In genomic region chr5:22574751-22575150, GRCm38 (mm10) we compare ENCODE assay signal across 30 mouse cellular contexts. TPM values are rescaled to one million over a fixed set of nuclear protein-coding genes. Genes with fewer than 3 reads are reported as not detected.
A peak's percentile ranks its signal among the peaks of the same experiment; 100 is the strongest.
DNase-seq lines count a peak whose midpoint lies in the region; ATAC-seq and TF ChIP-seq lines count a peak whose summit lies in the region.
"Had no signal": no experiment of that assay in that cellular context is flagged by ENCODE, and none has a peak within 500 bp of the region (broad histone marks: within the 10 kb centered on the region; RNA-seq: fewer than 3 reads in every experiment).

No protein-coding gene starts in this region.

- peak; percentile 13 for DNase-seq in midbrain, postnatal 0 days (ENCODE audit: low spot score)
- DNase-seq in ES-CJ7 (ENCODE audit: low read depth, low spot score) (peak; percentile 54), R1 (ENCODE audit: low read depth, low spot score) (peak; percentile 64)
- no peak for DNase-seq in gastrocnemius, postnatal 25 days
- DNase-seq in layer of hippocampus, adult 18-20 months (ENCODE audit: low spot score in 2 of 2) = no peak
- no peak for DNase-seq in layer of hippocampus, adult 11-12 months (ENCODE audit: low spot score)
- DNase-seq: adrenal gland, postnatal 10 days; adrenal gland, postnatal 36 days; cerebellum, adult 11 months; cerebellum, adult 2 months; cerebellum, adult 9-11 months; cerebellum, postnatal 25 days; gastrocnemius, postnatal 10 days; heart, adult 11 months; heart, postnatal 10 days; heart, postnatal 36 days; kidney, adult 11 months had no signal

- TF ChIP-seq CTCF in midbrain, postnatal 0 days (IDR thresholded peaks at IDR 0.05) = no peak
- no peak for TF ChIP-seq CTCF in embryonic fibroblast, embryonic 13.5 days (IDR thresholded peaks at IDR 0.05; ENCODE audit: borderline replicate concordance, insufficient read depth, low read length)

- no peaks in the 10 kb centered on the region for H3K4me1 ChIP-seq in midbrain, postnatal 0 days (ENCODE audit: insufficient read depth, low read length)
- no peaks in the 10 kb centered on the region for H3K4me1 ChIP-seq in midbrain, embryonic 16.5 days (ENCODE audit: control insufficient read depth, insufficient read depth, low read length)
- H3K4me1 ChIP-seq in embryonic fibroblast, embryonic 13.5 days (ENCODE audit: control insufficient read depth, insufficient read depth, low read length) = peaks cover 9% of the 10 kb centered on the region; the same call in 1 of the 2 replicates
- H3K4me1 ChIP-seq: embryonic facial prominence, embryonic 12.5 days; embryonic facial prominence, embryonic 15.5 days; forebrain, embryonic 10.5 days; heart, embryonic 12.5 days; heart, embryonic 15.5 days; hindbrain, embryonic 10.5 days; hindbrain, embryonic 13.5 days; intestine, embryonic 15.5 days had no signal

- H3K4me2 ChIP-seq in midbrain, postnatal 0 days (ENCODE audit: low read depth, low read length, poor library complexity, severe bottlenecking) = no peak overlapping the region
- no peak overlapping the region for H3K4me2 ChIP-seq in midbrain, embryonic 16.5 days (ENCODE audit: low read length)
- H3K4me2 ChIP-seq: embryonic facial prominence, embryonic 12.5 days; embryonic facial prominence, embryonic 15.5 days; heart, embryonic 12.5 days; heart, embryonic 15.5 days; hindbrain, embryonic 13.5 days; intestine, embryonic 15.5 days had no signal

- no peak for TF ChIP-seq POLR2A in embryonic fibroblast, embryonic 13.5 days (IDR thresholded peaks at IDR 0.05; ENCODE audit: low read depth, low read length)

- no peak overlapping the region for H3K4me3 ChIP-seq in midbrain, postnatal 0 days (ENCODE audit: low read depth, low read length)
- H3K4me3 ChIP-seq in midbrain, embryonic 16.5 days (ENCODE audit: low read depth, low read length) = no peak overlapping the region
- no peak overlapping the region for H3K4me3 ChIP-seq in embryonic fibroblast, embryonic 13.5 days (ENCODE audit: insufficient read depth, low read length)
- H3K4me3 ChIP-seq: embryonic facial prominence, embryonic 12.5 days; embryonic facial prominence, embryonic 15.5 days; forebrain, embryonic 10.5 days; heart, embryonic 12.5 days; heart, embryonic 15.5 days; hindbrain, embryonic 10.5 days; hindbrain, embryonic 13.5 days; intestine, embryonic 15.5 days had no signal

- H3K9ac ChIP-seq in midbrain, postnatal 0 days (replicated peaks; ENCODE audit: low read length, poor library complexity, severe bottlenecking) = no peak overlapping the region
- no peak overlapping the region for H3K9ac ChIP-seq in midbrain, embryonic 16.5 days (ENCODE audit: low read depth, low read length)
- H3K9ac ChIP-seq: embryonic facial prominence, embryonic 12.5 days; embryonic facial prominence, embryonic 15.5 days; heart, embryonic 12.5 days; heart, embryonic 15.5 days; hindbrain, embryonic 13.5 days; intestine, embryonic 15.5 days had no signal

- H3K27me3 ChIP-seq in midbrain, postnatal 0 days (ENCODE audit: insufficient read depth, low read length) = no peaks in the 10 kb centered on the region
- no peaks in the 10 kb centered on the region for H3K27me3 ChIP-seq in midbrain, embryonic 16.5 days (ENCODE audit: control insufficient read depth, insufficient read depth, low read depth, low read length)
- H3K27me3 ChIP-seq: embryonic facial prominence, embryonic 12.5 days; embryonic facial prominence, embryonic 15.5 days; heart, embryonic 12.5 days; heart, embryonic 15.5 days; hindbrain, embryonic 13.5 days; intestine, embryonic 15.5 days had no signal

- 40% methylated on average over 3 of the region's 3 CpGs for whole genome bisulfite sequencing in midbrain, postnatal 0 days
- 61% methylated on average over 3 of the region's 3 CpGs for WGBS in midbrain, embryonic 16.5 days

- H3K27ac ChIP-seq in midbrain, postnatal 0 days (ENCODE audit: low read depth, low read length) = no peak overlapping the region
- no peak overlapping the region for H3K27ac ChIP-seq in midbrain, embryonic 16.5 days (ENCODE audit: low read length)
- H3K27ac ChIP-seq in embryonic fibroblast, embryonic 13.5 days (ENCODE audit: insufficient read depth, low read length) = peak overlapping the region; percentile 52; the same call in 1 of the 2 replicates
- H3K27ac ChIP-seq: embryonic facial prominence, embryonic 12.5 days; embryonic facial prominence, embryonic 15.5 days; forebrain, embryonic 10.5 days; heart, embryonic 15.5 days; hindbrain, embryonic 10.5 days; hindbrain, embryonic 13.5 days; intestine, embryonic 15.5 days had no signal

- no peaks in the 10 kb centered on the region for H3K36me3 ChIP-seq in midbrain, postnatal 0 days (ENCODE audit: insufficient read depth, low read length)
- no peaks in the 10 kb centered on the region for H3K36me3 ChIP-seq in midbrain, embryonic 16.5 days (ENCODE audit: control insufficient read depth, insufficient read depth, low read length)
- H3K36me3 ChIP-seq: embryonic facial prominence, embryonic 12.5 days; embryonic facial prominence, embryonic 15.5 days; forebrain, embryonic 10.5 days; heart, embryonic 12.5 days; heart, embryonic 15.5 days; hindbrain, embryonic 10.5 days; hindbrain, embryonic 13.5 days; intestine, embryonic 15.5 days had no signal

- H3K9me3 ChIP-seq in midbrain, postnatal 0 days (ENCODE audit: low read length) = no peaks in the 10 kb centered on the region
- no peaks in the 10 kb centered on the region for H3K9me3 ChIP-seq in midbrain, embryonic 16.5 days (replicated peaks; ENCODE audit: control insufficient read depth, low read length, poor library complexity, severe bottlenecking)
- H3K9me3 ChIP-seq: embryonic facial prominence, embryonic 12.5 days; embryonic facial prominence, embryonic 15.5 days; forebrain, embryonic 10.5 days; heart, embryonic 12.5 days; heart, embryonic 15.5 days; hindbrain, embryonic 10.5 days; hindbrain, embryonic 13.5 days; intestine, embryonic 15.5 days had no signal

- no peak for ATAC-seq in midbrain, postnatal 0 days (ENCODE audit: low FRiP score)
- no peak for ATAC-seq in midbrain, embryonic 16.5 days
- ATAC-seq: CD4-positive, CD25-positive, alpha-beta regulatory T cell, adult 4 months; forebrain, embryonic 14.5 days; hindbrain, embryonic 16.5 days; intestine, embryonic 15.5 days had no signal

RNA-seq across cellular contexts. Expression of gene Orc5, which starts 24.5 kb away (rescaled TPM):
- total RNA-seq in midbrain, postnatal 0 days (2014; rRNA removed) = 27.7 and 28.9 TPM in 2 replicates
- 28.5 and 31.5 TPM in 2 replicates for polyA plus RNA-seq in midbrain, postnatal 0 days (2015; fragmentation: Nextera tagmentation; extraction: Ambion mirVana)
- polyA plus RNA-seq in midbrain, embryonic 16.5 days (2015; fragmentation: Nextera tagmentation; extraction: Ambion mirVana) = 34.2 and 39.3 TPM in 2 replicates
- 23.2 and 27.9 TPM in 2 replicates for polyA plus RNA-seq in embryonic fibroblast, embryonic 13.5 days (2011; ENCODE audit: insufficient read length, low read depth, missing spikeins)
- 1 to 10 TPM; 6.2 to 6.5 TPM for total RNA-seq in gastrocnemius, postnatal 25 days (2021)
- 10 to 100 TPM; 19.7 to 20.6 TPM for total RNA-seq in layer of hippocampus, adult 18-20 months (2021)

Comparison
In these comparisons a context has a peak if more than half of its experiments do, and no peak if none do; other contexts are left out.
1. DNase-seq: peak in midbrain, postnatal 0 days (single experiment), ES-CJ7 (single experiment) and R1 (single experiment); none in gastrocnemius, postnatal 25 days (single experiment), layer of hippocampus, adult 18-20 months (0 of 2) and layer of hippocampus, adult 11-12 months (single experiment).